Mouse (Mus musculus) WW6 (cell line): Measurements from ENCODE around the gene Smarcc1.
A peak's percentile ranks its signal among the peaks of the same experiment; 100 is the strongest.
"Not testable (repeated sequence)": the region's sequence is repeated elsewhere in the genome, so short reads cannot be mapped to it uniquely, and the experiment has no call there.

Experiments used
- DNase-seq: peaks from one replicate; pipeline ENCODE4 v3.0.0-alpha.2; 2013; ENCODE audit warnings: low read depth, low spot score

The Smarcc1 gene

DNA sequence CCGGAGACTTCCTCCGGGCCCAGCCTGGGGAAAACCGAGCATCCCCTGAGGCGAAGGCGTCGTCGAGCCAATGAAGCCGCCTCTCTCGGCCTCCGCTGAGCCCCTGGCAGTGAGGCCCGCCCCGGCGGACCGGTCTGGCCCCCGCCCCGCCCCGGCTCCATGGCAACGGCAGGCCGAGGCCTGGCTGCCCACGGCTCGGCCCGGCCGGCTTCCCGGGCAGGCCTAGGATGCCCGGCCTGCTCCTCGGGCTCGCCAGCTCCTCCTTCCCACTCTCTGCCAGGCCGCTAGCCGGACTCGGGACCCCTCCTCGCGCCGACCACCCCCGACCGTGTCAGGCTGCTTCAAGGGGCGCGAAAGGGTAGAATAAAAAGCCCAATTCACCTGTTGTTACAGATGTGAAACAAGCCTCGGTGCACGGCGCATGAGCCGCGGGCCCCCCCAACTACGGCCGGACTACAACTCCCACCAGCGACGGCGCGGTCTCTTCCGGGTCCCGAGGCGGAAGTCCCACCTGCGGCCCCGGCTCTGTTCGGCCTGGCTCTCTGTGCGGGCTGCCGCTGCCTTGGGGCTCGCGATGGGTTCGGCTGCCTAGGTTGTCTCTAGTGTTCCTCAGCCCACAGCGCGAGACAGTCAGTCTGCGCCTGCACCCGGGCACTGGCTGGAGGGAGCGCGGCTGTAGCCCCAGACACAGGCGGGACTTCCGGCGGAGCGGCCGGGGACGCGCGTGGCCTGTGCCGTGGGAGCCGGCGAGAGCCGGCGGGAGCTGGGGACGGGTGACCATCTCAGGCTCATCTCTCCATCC is at the start of gene Smarcc1:
Gene Smarcc1, plus strand, starts transcription at position 732 of the 802 bp plus-strand sequence.
- peak; percentile 78 for DNase-seq

DNA sequence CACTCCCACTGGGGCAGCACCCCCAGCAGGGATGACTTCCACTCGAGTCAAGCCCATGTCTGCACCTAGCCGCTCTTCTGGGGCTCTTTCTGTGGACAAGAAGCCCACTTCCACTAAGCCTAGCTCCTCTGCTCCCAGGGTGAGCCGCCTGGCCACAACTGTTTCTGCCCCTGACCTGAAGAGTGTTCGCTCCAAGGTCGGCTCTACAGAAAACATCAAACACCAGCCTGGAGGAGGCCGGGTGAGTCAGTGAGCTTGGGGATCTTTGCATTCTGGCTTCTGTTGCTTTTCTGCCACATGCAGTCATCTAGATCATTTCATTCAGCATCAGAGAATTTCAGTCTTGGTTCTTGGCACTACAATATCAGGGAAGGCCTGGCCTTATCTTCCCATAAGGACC is 48.8 kb upstream of the Smarcc1 start:
- no peak for DNase-seq

- no peak for DNase-seq
Measured at GRCm38 (mm10) chr9:110070358-110070757, 47.1 kb upstream of the Smarcc1 start.

- no peak for DNase-seq
Measured at GRCm38 (mm10) chr9:110071011-110071410, 46.5 kb upstream of the Smarcc1 start.

DNA sequence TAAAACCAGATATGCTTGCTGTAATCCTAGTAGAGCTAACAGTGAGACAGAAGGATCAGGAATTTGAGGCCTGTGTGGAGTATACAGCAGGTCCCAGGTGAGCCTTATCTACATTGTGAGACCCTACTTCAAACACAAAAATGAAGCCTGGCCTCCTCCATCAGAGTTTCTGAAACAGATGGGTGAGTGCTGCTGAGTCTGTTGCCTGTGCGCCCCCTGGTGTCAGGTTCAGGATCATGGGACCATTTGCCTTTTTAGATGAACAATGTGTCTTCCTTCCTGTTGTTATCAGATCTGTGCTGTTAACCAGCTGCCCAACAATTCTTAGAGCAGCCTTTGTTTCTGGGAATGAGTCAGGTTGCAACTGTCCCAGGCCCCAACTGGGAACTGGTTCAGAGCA is 45.7 kb upstream of the Smarcc1 start:
- peak; percentile 18 for DNase-seq

- DNase-seq = not testable (repeated sequence)
Measured at GRCm38 (mm10) chr9:110076468-110076867, 41.0 kb upstream of the Smarcc1 start.

GRCm38 (mm10) chr9:110081066-110081465 is 36.4 kb upstream of the Smarcc1 start:
- DNase-seq = no peak

- DNase-seq = no peak
Measured at GRCm38 (mm10) chr9:110084201-110084964, 33.1 kb upstream of the Smarcc1 start.

GRCm38 (mm10) chr9:110085693-110086092 is 31.8 kb upstream of the Smarcc1 start:
- DNase-seq = no peak

GRCm38 (mm10) chr9:110093303-110093702 is 24.2 kb upstream of the Smarcc1 start:
- DNase-seq = no peak

- DNase-seq = no peak
Measured at GRCm38 (mm10) chr9:110094761-110095160, 22.7 kb upstream of the Smarcc1 start.

GRCm38 (mm10) chr9:110097791-110098190 is 19.7 kb upstream of the Smarcc1 start:
- DNase-seq = no peak

GRCm38 (mm10) chr9:110100627-110101600 is 16.6 kb upstream of the Smarcc1 start:
- peak; percentile 81 for DNase-seq

DNA sequence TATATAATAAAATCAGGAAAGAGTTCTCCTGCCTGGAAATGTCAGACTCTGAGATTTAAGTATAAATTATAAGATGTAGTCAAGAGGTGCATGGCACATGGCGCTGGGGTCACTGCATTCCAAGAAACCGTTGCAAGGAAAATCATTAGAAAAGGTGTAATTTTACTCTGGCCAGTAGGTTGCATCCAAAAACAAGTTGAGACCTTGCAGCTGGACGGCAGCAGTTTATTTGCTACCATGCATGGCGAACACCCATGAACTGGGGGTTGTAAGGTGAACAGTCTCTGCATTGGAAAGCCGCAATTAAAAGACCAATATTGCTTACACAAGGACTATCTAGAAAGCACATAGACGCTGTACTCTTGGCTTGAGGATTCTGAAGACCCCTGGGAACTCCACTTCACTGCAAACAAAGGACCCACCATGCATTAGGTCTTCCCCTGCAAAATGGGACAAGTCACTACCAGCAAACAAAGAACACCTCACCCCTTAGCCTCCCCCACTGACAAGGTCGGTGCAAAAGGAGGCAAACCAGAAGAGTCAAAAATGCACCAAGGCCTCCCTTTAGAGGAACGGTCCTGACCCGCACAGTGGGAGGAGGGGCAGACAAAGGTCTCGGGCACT is 1.0 kb upstream of the Smarcc1 start:
- DNase-seq = no peak

DNA sequence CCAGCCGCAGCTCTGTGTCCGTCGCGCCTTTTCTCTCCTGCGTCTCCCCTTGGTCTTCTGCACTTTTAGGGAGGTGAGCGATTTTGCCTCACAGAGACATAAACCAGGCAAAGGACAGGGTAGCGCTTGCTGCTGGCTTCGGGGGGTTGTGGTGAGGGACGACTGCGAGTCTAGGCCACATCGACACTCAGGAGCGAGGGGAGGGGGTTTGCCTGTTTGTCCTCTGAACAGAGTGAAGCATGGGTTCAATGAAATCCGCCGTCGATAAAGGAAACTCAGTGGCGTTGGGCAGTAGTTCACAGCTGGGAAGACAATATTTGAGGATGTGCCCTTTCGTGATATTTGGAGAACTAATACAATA is 251 bp downstream of the Smarcc1 start, which contains the start of gene Dhx30:
Gene Dhx30, minus strand, starts transcription at position 52 of the 361 bp plus-strand sequence.
- DNase-seq = no peak

DNA sequence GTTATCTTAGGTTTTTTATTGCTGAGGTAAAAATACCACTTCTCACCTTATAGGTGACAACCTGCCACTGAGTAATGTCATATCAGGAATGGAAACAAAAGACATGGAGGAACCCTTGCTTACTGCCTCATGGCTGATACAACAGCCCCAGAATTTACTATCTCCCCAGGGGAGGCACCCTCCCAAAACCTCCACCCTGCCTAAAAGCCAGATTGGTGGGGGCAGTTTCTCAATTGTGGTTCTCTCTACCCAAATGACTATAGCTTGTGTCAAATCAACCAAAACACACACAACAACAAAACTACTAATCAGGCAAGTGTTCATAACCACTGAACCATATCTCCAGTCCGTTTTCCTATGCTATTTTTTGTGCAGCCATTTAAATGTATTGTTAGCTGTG is 741 bp downstream of the Smarcc1 start:
- DNase-seq = no peak

DNA sequence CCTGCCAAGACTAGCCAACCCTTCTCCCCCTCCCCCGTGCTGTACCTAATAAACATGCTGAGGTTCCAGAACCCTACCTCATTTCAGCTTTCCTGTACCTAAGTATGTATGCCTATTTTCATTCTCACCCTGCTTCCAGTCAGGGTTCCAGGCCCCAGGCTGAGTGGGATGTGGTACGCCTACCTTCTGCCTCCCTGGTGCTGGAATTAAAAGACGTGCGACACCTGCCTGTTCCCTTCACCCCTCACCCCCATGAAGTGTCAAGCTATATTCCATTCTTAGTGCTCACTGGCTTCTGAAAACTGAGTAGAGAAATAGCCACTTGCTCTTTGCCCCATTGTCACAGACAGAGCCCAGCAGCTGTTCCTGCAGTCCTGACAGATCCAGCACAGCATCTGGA is 3.9 kb downstream of the Smarcc1 start:
- DNase-seq = no peak

DNA sequence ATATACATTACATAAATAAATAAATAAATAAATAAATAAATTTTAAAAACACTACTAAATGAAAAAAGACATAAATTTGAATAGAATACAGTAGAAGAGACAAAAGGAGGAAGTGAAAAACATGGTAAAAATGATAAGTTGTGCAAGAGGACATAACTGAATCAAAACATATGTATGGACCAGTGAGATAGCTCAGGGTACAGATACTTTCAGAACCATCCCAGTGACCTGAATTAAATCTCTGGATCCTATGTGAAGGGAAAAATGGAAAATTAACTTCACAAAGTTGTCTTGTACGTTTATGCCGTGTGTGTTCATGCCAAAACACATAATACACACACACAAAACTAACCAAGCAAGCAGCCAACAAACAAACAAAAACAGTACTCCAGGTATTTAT is 5.8 kb downstream of the Smarcc1 start:
- DNase-seq = no peak

GRCm38 (mm10) chr9:110124008-110124540 is 6.6 kb downstream of the Smarcc1 start:
- DNase-seq = not testable (repeated sequence)

DNA sequence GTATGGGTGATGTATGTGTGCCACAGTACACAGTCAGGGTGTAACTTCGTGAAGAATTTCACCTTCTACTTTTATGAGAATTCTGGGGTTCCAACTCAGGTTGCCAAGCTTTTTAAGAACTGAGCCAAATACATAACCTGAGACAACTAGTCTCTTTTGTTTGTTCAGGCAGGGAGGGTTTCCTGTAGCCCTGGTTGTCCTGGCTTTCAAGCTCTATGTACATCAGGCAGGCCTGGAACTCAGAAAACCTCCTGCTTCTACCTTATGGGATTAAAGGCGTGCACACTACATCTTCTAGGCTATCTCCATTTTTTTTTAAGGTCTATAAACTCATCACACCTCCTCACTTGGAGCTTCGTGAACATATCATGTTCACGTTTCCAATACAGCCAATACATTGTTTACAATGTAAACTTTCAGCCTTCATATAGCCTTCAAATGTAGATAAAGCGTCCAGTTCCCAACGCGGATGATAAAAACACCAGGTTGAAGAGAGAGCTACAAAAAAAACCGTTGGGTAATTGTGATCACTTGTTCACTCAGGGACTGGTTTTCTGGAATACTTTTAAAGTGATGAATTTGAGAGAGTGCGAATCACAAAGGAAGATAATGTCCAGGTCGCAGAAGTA is 13.5 kb downstream of the Smarcc1 start:
- no peak for DNase-seq
